ENCODE assay signal across 18 mouse cellular contexts in genomic region chr10:25404702-25405098, GRCm38 (mm10). TPM values are rescaled to one million over a fixed set of nuclear protein-coding genes. Genes with fewer than 3 reads are reported as not detected.
A peak's percentile ranks its signal among the peaks of the same experiment; 100 is the strongest.
DNase-seq lines count a peak whose midpoint lies in the region; ATAC-seq lines count a peak whose summit lies in the region.
"Had no signal": no experiment of that assay in that cellular context is flagged by ENCODE, and none has a peak within 500 bp of the region (broad histone marks: within the 10 kb centered on the region; RNA-seq: fewer than 3 reads in every experiment).

No protein-coding gene starts in this region.

- no peak overlapping the region for H3K27ac ChIP-seq in heart, embryonic 16.5 days (ENCODE audit: low read length)
- H3K27ac ChIP-seq in heart, embryonic 10.5 days = no peak overlapping the region
- H3K27ac ChIP-seq: embryonic facial prominence, embryonic 13.5 days; liver, embryonic 13.5 days; macrophage had no signal

- no peak overlapping the region for H3K9ac ChIP-seq in heart, embryonic 16.5 days (ENCODE audit: low read length)
- H3K9ac ChIP-seq: embryonic facial prominence, embryonic 13.5 days; forebrain, postnatal 0 days; liver, embryonic 13.5 days had no signal

- peaks cover 25% of the 10 kb centered on the region for H3K4me1 ChIP-seq in heart, embryonic 16.5 days (ENCODE audit: control insufficient read depth, insufficient read depth, low read length)
- peaks cover 47% of the 10 kb centered on the region for H3K4me1 ChIP-seq in heart, embryonic 10.5 days

- H3K36me3 ChIP-seq in heart, embryonic 16.5 days (ENCODE audit: control insufficient read depth, insufficient read depth) = no peaks in the 10 kb centered on the region
- no peaks in the 10 kb centered on the region for H3K36me3 ChIP-seq in heart, embryonic 10.5 days
- no peaks in the 10 kb centered on the region for H3K36me3 ChIP-seq in splenic B cell, adult 2 months (ENCODE audit: control insufficient read depth, insufficient read depth, low read length, poor library complexity, severe bottlenecking)
- H3K36me3 ChIP-seq: embryonic facial prominence, embryonic 13.5 days; liver, embryonic 13.5 days had no signal

- no peak for DNase-seq in heart, embryonic 10.5 days (ENCODE audit: low spot score)
- peak; percentile 39 for DNase-seq in retina, postnatal 1 day
- DNase-seq in retina, embryonic 14.5 days (ENCODE audit: low spot score) = no peak
- DNase-seq in splenic B cell, adult 2 months (ENCODE audit: low read depth, low spot score) = peak; percentile 9
- DNase-seq in testis, postnatal 10 days (ENCODE audit: low spot score) = no peak
- DNase-seq: adrenal gland, adult 2 months; cerebellum, adult 11-12 months; forebrain, postnatal 0 days; heart, postnatal 14 days; left cerebral cortex, postnatal 4 days; liver, embryonic 13.5 days; right cerebral cortex, postnatal 25 days had no signal

- H3K4me3 ChIP-seq in heart, embryonic 16.5 days (ENCODE audit: low read length) = no peak overlapping the region
- no peak overlapping the region for H3K4me3 ChIP-seq in heart, embryonic 10.5 days
- H3K4me3 ChIP-seq: embryonic facial prominence, embryonic 13.5 days; liver, embryonic 13.5 days had no signal

- no peaks in the 10 kb centered on the region for H3K9me3 ChIP-seq in heart, embryonic 16.5 days (replicated peaks; ENCODE audit: control insufficient read depth, low read length)
- no peaks in the 10 kb centered on the region for H3K9me3 ChIP-seq in heart, embryonic 10.5 days
- H3K9me3 ChIP-seq: embryonic facial prominence, embryonic 13.5 days; liver, embryonic 13.5 days had no signal

- no peak overlapping the region for H3K4me2 ChIP-seq in heart, embryonic 16.5 days (ENCODE audit: low read depth, low read length)
- H3K4me2 ChIP-seq: embryonic facial prominence, embryonic 13.5 days; liver, embryonic 13.5 days had no signal

- no peaks in the 10 kb centered on the region for H3K27me3 ChIP-seq in heart, embryonic 16.5 days (ENCODE audit: control insufficient read depth, insufficient read depth, low read length)
- no peaks in the 10 kb centered on the region for H3K27me3 ChIP-seq in heart, embryonic 10.5 days (ENCODE audit: insufficient read depth, poor library complexity, severe bottlenecking)
- H3K27me3 ChIP-seq in splenic B cell, adult 2 months (ENCODE audit: control insufficient read depth, insufficient read depth, low read length, poor library complexity, severe bottlenecking) = no peaks in the 10 kb centered on the region
- H3K27me3 ChIP-seq: embryonic facial prominence, embryonic 13.5 days; liver, embryonic 13.5 days had no signal

- peak; percentile 35; the same call in 1 of the 2 replicates for ATAC-seq in heart, embryonic 16.5 days (replicated peaks; ENCODE audit: extremely low read depth, insufficient read depth, low FRiP score)
- ATAC-seq in common myeloid progenitor, adult 5-6 weeks (replicated peaks; ENCODE audit: low read depth, poor library complexity, severe bottlenecking) = peak; percentile 84
- ATAC-seq: forebrain, postnatal 0 days; hindbrain, embryonic 16.5 days; intestine, postnatal 0 days had no signal

- WGBS in heart, embryonic 16.5 days = 61% methylated on average over 6 of the region's 6 CpGs
- WGBS in heart, embryonic 10.5 days = 55% methylated on average over 6 of the region's 6 CpGs

RNA-seq across cellular contexts. Expression of gene Epb41l2, which starts 45.1 kb away (rescaled TPM):
- polyA plus RNA-seq in heart, embryonic 16.5 days (2015; fragmentation: Nextera tagmentation; extraction: Ambion mirVana) = 49.8 and 52.1 TPM in 2 replicates
- 55.6 and 60.0 TPM in 2 replicates for polyA plus RNA-seq in heart, embryonic 10.5 days (2016; fragmentation: Nextera tagmentation; extraction: Ambion mirVana)
- total RNA-seq in common myeloid progenitor, adult 5-6 weeks (2017) = 27.3 and 35.8 TPM in 2 replicates

Comparison
In these comparisons a context has a peak if more than half of its experiments do, and no peak if none do; other contexts are left out.
1. DNase-seq: peak in retina, postnatal 1 day (single experiment) and splenic B cell, adult 2 months (single experiment); none in heart, embryonic 10.5 days (single experiment), retina, embryonic 14.5 days (single experiment) and testis, postnatal 10 days (single experiment).